Mouse (Mus musculus) macrophage (primary cell): ENCODE results near the gene Nsl1. TPM values are rescaled to one million over a fixed set of nuclear protein-coding genes. Genes with fewer than 3 reads are reported as not detected.
"Not testable (repeated sequence)": the region's sequence is repeated elsewhere in the genome, so short reads cannot be mapped to it uniquely, and the experiment has no call there.

Experiments
- H3K27ac ChIP-seq: fragments of 350-480 bp; formaldehyde crosslinking; 2 replicates; pipeline ENCODE4 v1.9.0; 2021
- H3K36me3 ChIP-seq: fragments of 350-480 bp; formaldehyde crosslinking; 2 replicates; pipeline ENCODE4 v1.9.0; 2021; ENCODE audit errors: inconsistent target
- H3K4me3 ChIP-seq: fragments of 350-480 bp; formaldehyde crosslinking; 2 replicates; pipeline ENCODE4 v1.9.0; 2021; ENCODE audit errors: inconsistent target
- H3K79me2 ChIP-seq: fragments of 350-480 bp; formaldehyde crosslinking; 2 replicates; pipeline ENCODE4 v1.9.0; 2021; ENCODE audit errors: inconsistent target
- WGBS: methylation state at CpG from one replicate; pipeline ENCODE4 v1.1.7; 2026; ENCODE audit warnings: inconsistent platforms; ENCODE audit not compliant: missing documents; 5-methylcytosine and 5-hydroxymethylcytosine counted together
- polyA plus RNA-seq: library from polyadenylated mRNA; stranded (reverse); fragments of 250-400 nt; gene quantifications from 3 replicates; pipeline ENCODE4 v1.2.4, GENCODE M21; 2018; ENCODE audit warnings: inconsistent platforms
- total RNA-seq, 78 experiments: library from RNA; depleted of rRNA; stranded (reverse); fragments of 250-400 nt; gene quantifications; 1 replicate in 9 of 78; 2 replicates in 24 of 78; 3 replicates in 43 of 78; 4 replicates in 2 of 78; pipeline ENCODE4 v1.2.4; 2018; ENCODE audit warnings: inconsistent platforms in 56 of 78

Nsl1 gene
- total RNA-seq (2018; cell fraction: chromatin; rRNA removed): 10 to 100 TPM in 1 of 26 experiments, 1 to 10 TPM in 24, under 1 TPM in 1; 0.87 to 10.3 (median 4.8) TPM
- 1 to 10 TPM in 21 of 26 experiments, under 1 TPM in 5; 0.52 to 3.7 (median 1.5) TPM for total RNA-seq (2018; cell fraction: cytosol; rRNA removed)
- total RNA-seq (2018; cell fraction: nucleus; rRNA removed): 10 to 100 TPM in 1 of 26 experiments, 1 to 10 TPM in 23, under 1 TPM in 2; 0.81 to 13.5 (median 3.0) TPM
- polyA plus RNA-seq: 1.1 to 7.5 TPM (median 2.4 TPM) in 3 replicates

GRCm38 (mm10) chr1:191062781-191063485 lies at the start of gene Nsl1, which contains the start of gene Tatdn3:
TSS of gene Nsl1 (plus strand) at chr1:191063012.
TSS of gene Tatdn3 (minus strand) at chr1:191062932.
- peak within 1 kb of the TSS; percentile 58 for H3K27ac ChIP-seq
- WGBS: under 1% methylated on average over 56 of the region's 56 CpGs
- peaks cover 49% of the 10 kb centered on the region for H3K79me2 ChIP-seq
- peak within 1 kb of the TSS; percentile 66 for H3K4me3 ChIP-seq
- no peaks in the 10 kb centered on the region for H3K36me3 ChIP-seq

GRCm38 (mm10) chr1:191014271-191014670 lies 48.5 kb upstream of the Nsl1 start:
- 93% methylated on average over 3 of the region's 3 CpGs for WGBS
- peaks cover 75% of the 10 kb centered on the region for H3K36me3 ChIP-seq

GRCm38 (mm10) chr1:191019803-191020202 lies 43.0 kb upstream of the Nsl1 start:
- Histone ChIP-seq H3K4me3 (no peak overlapping the region), H3K27ac (no peak overlapping the region), H3K79me2 (peaks cover 93% of the 10 kb centered on the region), H3K36me3 (peaks cover 42% of the 10 kb centered on the region)
- 94% methylated on average over 5 of the region's 5 CpGs for WGBS

More at GRCm38 (mm10) chr1:191014271-191014670, 48.5 kb upstream of the Nsl1 start:
- Histone ChIP-seq H3K4me3 (no peak overlapping the region), H3K79me2 (peaks cover 55% of the 10 kb centered on the region), H3K27ac (no peak overlapping the region)

GRCm38 (mm10) chr1:191020217-191020924 lies 42.4 kb upstream of the Nsl1 start:
- H3K36me3 ChIP-seq: peaks cover 37% of the 10 kb centered on the region; the same call in 1 of the 2 replicates
- H3K27ac ChIP-seq: peak overlapping the region; percentile 22
- 97% methylated on average over 3 of the region's 3 CpGs for WGBS
- H3K4me3 ChIP-seq: no peak overlapping the region
- H3K79me2 ChIP-seq: peaks cover 93% of the 10 kb centered on the region

- Histone ChIP-seq H3K27ac (peak overlapping the region; percentile 22), H3K36me3 (peaks cover 33% of the 10 kb centered on the region; the same call in 1 of the 2 replicates), H3K79me2 (peaks cover 90% of the 10 kb centered on the region), H3K4me3 (no peak overlapping the region)
- 52% methylated on average over 7 of the region's 7 CpGs for WGBS
Measured at GRCm38 (mm10) chr1:191021016-191021415, 41.8 kb upstream of the Nsl1 start.

- H3K27ac ChIP-seq: peak overlapping the region; percentile 45
- H3K79me2 ChIP-seq: peaks cover 69% of the 10 kb centered on the region
- 0% methylated on average over 1 of the region's 2 CpGs for WGBS
- H3K4me3 ChIP-seq: peak overlapping the region; percentile 78; the same call in 1 of the 2 replicates
- peaks cover 23% of the 10 kb centered on the region; the same call in 1 of the 2 replicates for H3K36me3 ChIP-seq
Measured at GRCm38 (mm10) chr1:191023140-191023539, 39.7 kb upstream of the Nsl1 start.

GRCm38 (mm10) chr1:191023806-191024205 lies 39.0 kb upstream of the Nsl1 start:
- Histone ChIP-seq H3K79me2 (peaks cover 62% of the 10 kb centered on the region), H3K36me3 (peaks cover 19% of the 10 kb centered on the region; the same call in 1 of the 2 replicates), H3K4me3 (peak overlapping the region; percentile 78), H3K27ac (peak overlapping the region; percentile 45)
- WGBS: 89% methylated on average over 1 of the region's 6 CpGs

- 12% methylated on average over 65 of the region's 69 CpGs for WGBS
Measured at GRCm38 (mm10) chr1:191025016-191026012, 37.5 kb upstream of the Nsl1 start.

GRCm38 (mm10) chr1:191026021-191026713 lies 36.6 kb upstream of the Nsl1 start, which contains the start of gene Flvcr1:
TSS of gene Flvcr1 (minus strand) at chr1:191026158.
- WGBS: 1% methylated on average over 49 of the region's 50 CpGs
- Histone ChIP-seq H3K79me2 (peaks cover 39% of the 10 kb centered on the region), H3K27ac (peak within 1 kb of the TSS; percentile 58), H3K4me3 (peak within 1 kb of the TSS; percentile 78), H3K36me3 (0 out of 2 replicates have a peak, but pooled peaks cover 8% of the 10 kb centered on the region)

More at GRCm38 (mm10) chr1:191025016-191026012, 37.5 kb upstream of the Nsl1 start:
- Histone ChIP-seq H3K4me3 (peak overlapping the region; percentile 78), H3K36me3 (0 out of 2 replicates have a peak, but pooled peaks cover 8% of the 10 kb centered on the region), H3K27ac (peak overlapping the region; percentile 56), H3K79me2 (peaks cover 47% of the 10 kb centered on the region)

- Histone ChIP-seq H3K27ac (no peak overlapping the region), H3K36me3 (no peaks in the 10 kb centered on the region), H3K79me2 (peaks cover 5% of the 10 kb centered on the region), H3K4me3 (no peak overlapping the region)
- WGBS: 80% methylated on average over 10 of the region's 10 CpGs
Measured at GRCm38 (mm10) chr1:191030182-191030581, 32.6 kb upstream of the Nsl1 start.

- not testable (repeated sequence) for H3K36me3 ChIP-seq, H3K79me2 ChIP-seq, H3K4me3 ChIP-seq, H3K27ac ChIP-seq
- WGBS: 85% methylated on average over 6 of the region's 6 CpGs
Measured at GRCm38 (mm10) chr1:191030922-191031425, 31.8 kb upstream of the Nsl1 start.

GRCm38 (mm10) chr1:191035649-191036048 lies 27.2 kb upstream of the Nsl1 start:
- H3K27ac ChIP-seq: no peak overlapping the region
- H3K36me3 ChIP-seq: no peaks in the 10 kb centered on the region
- 64% methylated on average over 4 of the region's 4 CpGs for WGBS
- H3K79me2 ChIP-seq: no peaks in the 10 kb centered on the region
- H3K4me3 ChIP-seq: no peak overlapping the region
